Comparison of ENCODE assay signal across 18 mouse cellular contexts in the genomic region with DNA sequence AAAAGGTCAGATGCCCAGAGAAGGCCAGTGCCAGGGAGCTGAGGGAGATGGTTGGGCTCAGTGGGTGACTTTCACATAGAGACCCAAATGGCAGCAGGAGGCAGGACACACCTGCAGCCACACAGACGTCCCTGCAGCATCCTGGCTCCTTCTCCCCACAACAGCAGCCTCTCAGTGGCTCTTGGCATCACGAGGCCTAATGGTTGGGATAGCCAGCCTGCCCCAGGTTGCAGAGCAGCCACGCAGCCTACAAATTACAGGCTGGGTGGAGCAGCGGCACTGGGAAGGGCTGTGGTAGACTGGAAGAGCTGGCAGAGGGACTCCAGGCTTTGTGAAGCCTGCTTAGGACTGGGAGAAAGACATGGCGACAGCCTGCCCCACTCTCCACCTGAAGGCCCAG.
"Had no signal": no experiment of that assay in that cellular context is flagged by ENCODE, and none has a peak within 500 bp of the region (broad histone marks: within the 10 kb centered on the region; RNA-seq: fewer than 3 reads in every experiment).

No protein-coding gene starts in this region.

- H3K9me3 ChIP-seq: midbrain, embryonic 10.5 days; midbrain, embryonic 13.5 days; neural tube, embryonic 13.5 days; neural tube, embryonic 15.5 days had no signal

- DNase-seq: lung, adult 18-20 months; lung, embryonic 14.5 days; lung, postnatal 10 days; lung, postnatal 4 days; retina, postnatal 1 day; right cerebral cortex, adult 18-20 months; right cerebral cortex, postnatal 25 days; right cerebral cortex, postnatal 4 days; spleen, adult 18-20 months; thymus, adult 18-20 months; thymus, postnatal 14 days; thymus, postnatal 36 days had no signal

- H3K9ac ChIP-seq: lung, embryonic 14.5 days; midbrain, embryonic 13.5 days; neural tube, embryonic 13.5 days; neural tube, embryonic 15.5 days had no signal

- ATAC-seq: midbrain, embryonic 13.5 days; midbrain, embryonic 16.5 days had no signal

- H3K36me3 ChIP-seq: midbrain, embryonic 10.5 days; midbrain, embryonic 13.5 days; neural tube, embryonic 13.5 days; neural tube, embryonic 15.5 days had no signal

- H3K4me1 ChIP-seq: midbrain, embryonic 10.5 days; midbrain, embryonic 13.5 days; neural tube, embryonic 13.5 days had no signal

- H3K4me3 ChIP-seq: midbrain, embryonic 10.5 days; midbrain, embryonic 13.5 days; myocyte; neural tube, embryonic 13.5 days; neural tube, embryonic 15.5 days had no signal

- H3K27me3 ChIP-seq: midbrain, embryonic 13.5 days; neural tube, embryonic 13.5 days had no signal

- H3K4me2 ChIP-seq: lung, embryonic 14.5 days; midbrain, embryonic 13.5 days; neural tube, embryonic 13.5 days; neural tube, embryonic 15.5 days had no signal

- H3K27ac ChIP-seq: midbrain, embryonic 10.5 days; midbrain, embryonic 13.5 days; neural tube, embryonic 13.5 days; neural tube, embryonic 15.5 days had no signal
